Mouse (Mus musculus) hematopoietic multipotent progenitor cell, adult 10-12 weeks (in vitro differentiated cells): Measurements from ENCODE around the gene Cox6a2. TPM values are rescaled to one million over a fixed set of nuclear protein-coding genes. Genes with fewer than 3 reads are reported as not detected.

Experiments used
- polyA plus RNA-seq: library from polyadenylated mRNA; stranded (reverse); fragments of >175 nt; gene quantifications from 2 replicates; pipeline ENCODE4 v1.2.3, GENCODE M21; 2012; ENCODE audit warnings: low replicate concordance

The Cox6a2 gene
- 43.6 and 127 TPM in 2 replicates for polyA plus RNA-seq

DNA sequence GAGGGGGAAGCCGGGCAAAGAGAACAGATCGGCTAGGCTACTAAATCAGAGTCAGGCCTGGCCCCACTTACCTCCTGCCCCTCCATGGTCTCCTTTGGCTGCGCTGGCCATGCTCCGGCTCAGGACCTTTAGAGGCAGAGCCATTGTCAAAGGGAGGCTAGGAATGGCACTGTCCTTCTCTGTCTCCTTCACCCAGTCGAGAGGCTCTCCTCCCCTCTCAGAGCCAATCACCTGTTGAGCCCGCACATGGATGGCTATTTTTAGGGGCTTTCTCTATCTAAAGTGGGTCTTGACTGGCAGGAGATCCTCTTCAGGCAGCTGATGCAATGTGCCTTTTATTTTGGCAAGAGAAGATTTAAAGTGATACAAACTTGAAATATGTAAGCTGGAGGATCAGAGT lies at the start of gene Cox6a2:
TSS of gene Cox6a2 (minus strand) at position 236 of the 400 bp plus-strand sequence.

DNA sequence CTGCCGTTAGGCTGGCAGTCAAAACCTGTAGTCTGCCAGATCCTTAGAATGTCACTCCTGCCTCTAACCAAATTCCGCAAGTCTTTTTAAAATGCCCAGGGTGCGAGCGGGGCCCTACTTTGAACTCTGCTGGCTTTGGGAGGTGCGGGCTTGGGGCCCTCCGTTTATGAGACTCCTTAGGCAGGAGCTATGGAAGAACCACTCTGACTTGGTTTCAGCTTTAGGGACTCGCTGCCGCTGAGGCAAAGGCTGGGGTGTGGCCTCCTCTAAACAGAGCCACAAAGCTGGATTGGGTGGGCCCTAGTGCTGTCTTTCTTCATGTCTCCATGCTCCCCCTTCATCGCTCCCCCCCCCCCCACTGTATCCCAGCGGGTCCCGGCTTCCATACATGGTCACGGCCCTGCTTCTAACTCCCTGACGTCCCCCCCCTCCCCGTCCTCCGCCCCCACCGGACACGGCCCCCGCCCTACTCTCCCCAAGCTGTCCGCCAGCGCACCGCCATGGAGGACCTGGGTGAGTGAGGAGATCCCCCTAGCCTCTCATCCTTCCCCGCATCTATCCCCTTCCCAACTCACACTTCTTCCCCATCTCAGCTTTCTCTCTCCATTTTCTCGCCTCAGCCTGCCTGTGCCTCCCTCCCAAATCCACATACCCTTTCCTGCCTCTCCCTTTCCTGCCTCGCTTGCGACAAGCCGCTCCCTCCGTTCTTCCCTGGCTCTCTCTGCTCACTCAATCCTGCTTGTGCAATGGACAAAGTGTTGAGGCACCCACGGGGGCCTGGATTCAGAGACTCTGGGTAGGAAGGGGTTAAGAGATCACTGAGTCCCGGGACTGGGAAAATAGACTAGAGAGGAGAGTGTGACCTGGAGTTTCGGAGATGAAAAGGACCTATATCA lies 40.6 kb upstream of the Cox6a2 start, which contains the start of gene Tgfb1i1:
TSS of gene Tgfb1i1 (plus strand) at position 317 of the 896 bp plus-strand sequence.

GRCm38 (mm10) chr7:128237927-128238778 lies 32.0 kb upstream of the Cox6a2 start, which contains the start of gene 9130023H24Rik:
Gene 9130023H24Rik (minus strand): TSS chr7:128238031.

DNA sequence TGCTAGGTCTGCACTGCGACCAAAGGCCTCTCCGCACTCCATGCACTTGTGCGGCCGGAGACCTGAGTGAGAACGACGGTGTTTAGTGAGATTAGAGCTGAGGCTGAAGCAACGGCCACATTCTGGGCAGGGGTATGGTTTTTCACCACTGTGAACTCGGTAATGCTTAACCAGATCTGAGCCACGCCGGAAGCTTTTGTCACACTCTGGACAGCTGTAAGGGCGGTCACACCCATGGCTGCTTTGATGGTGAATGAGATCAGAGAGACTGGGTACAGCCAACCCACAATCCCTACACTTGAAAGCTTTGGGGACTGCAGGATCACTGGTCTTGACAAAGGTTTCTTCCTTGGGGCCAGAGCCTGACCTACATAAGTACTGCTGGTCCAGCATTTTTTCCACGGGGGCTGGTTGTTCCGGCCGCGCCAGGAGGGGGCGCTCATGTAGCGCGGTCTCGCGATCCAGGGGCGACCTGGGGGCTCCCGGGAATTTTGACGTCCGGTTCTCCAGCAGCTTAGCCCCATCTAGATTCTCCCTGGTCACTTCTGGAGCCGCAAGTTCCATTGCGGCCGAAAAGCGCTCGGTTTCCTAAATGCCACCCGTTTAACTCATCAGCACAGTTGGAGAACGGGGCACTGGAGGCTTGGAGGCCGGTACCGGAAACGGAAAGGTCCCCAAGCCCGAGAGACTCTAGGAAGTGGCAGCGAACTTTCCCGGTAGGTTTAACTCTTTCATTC lies 30.8 kb upstream of the Cox6a2 start, which contains the start of gene Armc5:
TSS of gene Armc5 (plus strand) at position 487 of the 737 bp plus-strand sequence.

Other genes starting within 250 kb of the Cox6a2 start
- gene Fus, start 238.9 kb downstream of the Cox6a2 start, polyA plus RNA-seq = 277 and 346 TPM in 2 replicates
- 8.6 and 9.0 TPM in 2 replicates for gene Pycard, start 212.5 kb downstream of the Cox6a2 start, polyA plus RNA-seq
- 0.35 and 1.2 TPM in 2 replicates for gene Trim72, start 202.4 kb downstream of the Cox6a2 start, polyA plus RNA-seq
- 16.1 and 24.0 TPM in 2 replicates for gene Itgam, start 143.7 kb downstream of the Cox6a2 start, polyA plus RNA-seq
- 0.16 and 1.5 TPM in 2 replicates for gene Gm49368, start 143.7 kb downstream of the Cox6a2 start, polyA plus RNA-seq
- gene Itgax, start 76.8 kb downstream of the Cox6a2 start, polyA plus RNA-seq = 17.8 and 30.0 TPM in 2 replicates
- 34.3 and 68.9 TPM in 2 replicates for gene Itgad, start 52.0 kb downstream of the Cox6a2 start, polyA plus RNA-seq
- gene Armc5, start 31.0 kb upstream of the Cox6a2 start, polyA plus RNA-seq = 24.3 and 41.3 TPM in 2 replicates
- gene 9130023H24Rik, start 31.6 kb upstream of the Cox6a2 start, polyA plus RNA-seq = 1.6 and 2.6 TPM in 2 replicates
- 2.7 and 4.7 TPM in 2 replicates for gene Tgfb1i1, start 40.4 kb upstream of the Cox6a2 start, polyA plus RNA-seq
- 0.42 TPM in 1 of 2 replicates, not detected in the other for gene Slc5a2, start 59.3 kb upstream of the Cox6a2 start, polyA plus RNA-seq
- gene BC017158, start 91.8 kb upstream of the Cox6a2 start, polyA plus RNA-seq = 22.5 and 23.7 TPM in 2 replicates
- gene Rgs10, start 212.4 kb upstream of the Cox6a2 start, polyA plus RNA-seq = 37.5 and 74.5 TPM in 2 replicates